Mouse (Mus musculus) CH12.LX (cell line): ENCODE results near the gene Sema3c. TPM values are rescaled to one million over a fixed set of nuclear protein-coding genes. Genes with fewer than 3 reads are reported as not detected.

Experiments used
- DNase-seq: peaks from one replicate; pipeline ENCODE4 v3.0.0-alpha.2; 2013; ENCODE audit errors: extremely low read depth
- H3K27ac ChIP-seq: 2 replicates; pipeline ENCODE4 v1.5.1; 2012; ENCODE audit warnings: low read depth, mild to moderate bottlenecking, control low read depth, moderate library complexity; ENCODE audit not compliant: insufficient read depth
- H3K27me3 ChIP-seq: replicated peaks from 2 replicates; pipeline ENCODE3; 2012; ENCODE audit warnings: inconsistent platforms
- H3K36me3 ChIP-seq, 2 experiments: replicated peaks in 1 of 2; 2 replicates each; pipeline versions ENCODE3 to v1.6.1; 2012; ENCODE audit warnings: inconsistent platforms in 1 of 2, low read length in 1 of 2, mild to moderate bottlenecking in 1 of 2, mixed read lengths in 1 of 2, moderate library complexity in 1 of 2; ENCODE audit not compliant: control insufficient read depth in 1 of 2, insufficient read depth in 1 of 2
- H3K4me1 ChIP-seq, 2 experiments: 2 replicates each; pipeline ENCODE4 v1.6.1; 2012; ENCODE audit warnings: inconsistent platforms in 1 of 2, moderate library complexity in 1 of 2; ENCODE audit not compliant: insufficient read depth in 2 of 2, control insufficient read depth in 1 of 2
- H3K4me2 ChIP-seq: 2 replicates; pipeline ENCODE4 v1.6.1; 2012; ENCODE audit warnings: low read depth, mild to moderate bottlenecking, control low read depth; ENCODE audit not compliant: poor library complexity, insufficient read depth, severe bottlenecking
- H3K4me3 ChIP-seq, 3 experiments: fragments of 150-350 bp in 1 of 3; sonication (generic) in 1 of 3; replicated peaks in 1 of 3; 2 replicates each; pipeline versions ENCODE3 to v1.5.1; 2011 to 2012; ENCODE audit warnings: low read depth in 2 of 3, low read length in 2 of 3, mild to moderate bottlenecking in 2 of 3, moderate library complexity in 2 of 3, control low read depth in 1 of 3, improper control_type of control experiment in 1 of 3, inconsistent platforms in 1 of 3, mixed read lengths in 1 of 3; ENCODE audit not compliant: poor library complexity in 1 of 3
- H3K79me2 ChIP-seq: replicated peaks from 2 replicates; pipeline ENCODE4 v1.6.1; 2012; ENCODE audit warnings: mild to moderate bottlenecking, moderate library complexity; ENCODE audit not compliant: control insufficient read depth, poor library complexity, insufficient read depth, severe bottlenecking; ENCODE audit errors: extremely low read depth
- H3K9ac ChIP-seq: 2 replicates; pipeline ENCODE4 v1.6.1; 2012; ENCODE audit warnings: low read depth, mild to moderate bottlenecking, control low read depth, moderate library complexity; ENCODE audit not compliant: insufficient read depth
- H3K9me3 ChIP-seq: replicated peaks from 2 replicates; pipeline ENCODE3; 2012; ENCODE audit warnings: low read length, inconsistent platforms, mixed read lengths
- BHLHE40 ChIP-seq: IDR thresholded peaks from 2 replicates; pipeline ENCODE4 v1.6.1; 2011; ENCODE audit warnings: mild to moderate bottlenecking, low read depth, low read length, improper control_type of control experiment
- CHD2 ChIP-seq: IDR thresholded peaks from 2 replicates; pipeline ENCODE4 v1.6.1; 2011; ENCODE audit warnings: low read length, improper control_type of control experiment
- E2F4 ChIP-seq: IDR thresholded peaks from 2 replicates; pipeline ENCODE4 v1.6.1; 2011; ENCODE audit warnings: low read depth, low read length, improper control_type of control experiment; ENCODE audit not compliant: insufficient replicate concordance
- ELF1 ChIP-seq: IDR thresholded peaks from 2 replicates; pipeline ENCODE4 v1.6.1; 2014; ENCODE audit warnings: low read depth, mild to moderate bottlenecking, inconsistent platforms, low read length, improper control_type of control experiment
- EP300 ChIP-seq: IDR thresholded peaks from 2 replicates; pipeline ENCODE4 v1.6.1; 2011; ENCODE audit warnings: low read length, improper control_type of control experiment
- ETS1 ChIP-seq: conservative IDR thresholded peaks from 2 replicates; pipeline ENCODE4 v1.6.1; 2012; ENCODE audit warnings: low read depth, mild to moderate bottlenecking, inconsistent platforms, low read length, improper control_type of control experiment, moderate library complexity
- GABPA ChIP-seq: IDR thresholded peaks from 2 replicates; pipeline ENCODE4 v1.6.1; 2012; ENCODE audit warnings: low read depth, low read length, improper control_type of control experiment, inconsistent platforms; ENCODE audit not compliant: insufficient replicate concordance
- HCFC1 ChIP-seq: IDR thresholded peaks from 2 replicates; pipeline ENCODE4 v1.6.1; 2012; ENCODE audit warnings: low read depth, mild to moderate bottlenecking, inconsistent platforms, low read length, improper control_type of control experiment
- IRF4 ChIP-seq: IDR thresholded peaks from 2 replicates; pipeline ENCODE4 v1.6.1; 2014; ENCODE audit warnings: low read depth, mild to moderate bottlenecking, inconsistent platforms, low read length, improper control_type of control experiment
- JUN ChIP-seq: IDR thresholded peaks from 2 replicates; pipeline ENCODE4 v1.6.1; 2011; ENCODE audit warnings: low read depth, mild to moderate bottlenecking, low read length, improper control_type of control experiment, moderate library complexity; ENCODE audit not compliant: insufficient read depth
- JUND ChIP-seq: conservative IDR thresholded peaks from 2 replicates; pipeline ENCODE4 v1.6.1; 2011; ENCODE audit warnings: low read depth, low read length, improper control_type of control experiment
- MAFK ChIP-seq: IDR thresholded peaks from 2 replicates; pipeline ENCODE4 v1.6.1; 2011; ENCODE audit warnings: low read length, improper control_type of control experiment; ENCODE audit not compliant: insufficient replicate concordance
- MAX ChIP-seq: IDR thresholded peaks from 2 replicates; pipeline ENCODE4 v1.6.1; 2011; ENCODE audit warnings: low read length, improper control_type of control experiment
- MEF2A ChIP-seq: IDR thresholded peaks from 2 replicates; pipeline ENCODE4 v1.6.1; 2014; ENCODE audit warnings: low read depth, mild to moderate bottlenecking, inconsistent platforms, low read length, improper control_type of control experiment, borderline replicate concordance
- MXI1 ChIP-seq: IDR thresholded peaks from 2 replicates; pipeline ENCODE4 v1.6.1; 2011; ENCODE audit warnings: mild to moderate bottlenecking, low read depth, low read length, improper control_type of control experiment
- MYC ChIP-seq: IDR thresholded peaks from 2 replicates; pipeline ENCODE4 v1.6.1; 2011; ENCODE audit warnings: low read depth, mild to moderate bottlenecking, improper control_type of control experiment, low read length
- NELFE ChIP-seq: IDR thresholded peaks from 2 replicates; pipeline ENCODE4 v1.6.1; 2011; ENCODE audit warnings: low read depth, low read length, improper control_type of control experiment
- POLR2AphosphoS2 ChIP-seq: IDR thresholded peaks from 2 replicates; pipeline ENCODE4 v1.6.1; 2011; ENCODE audit warnings: low read depth, low read length, improper control_type of control experiment
- RAD21 ChIP-seq: IDR thresholded peaks from 2 replicates; pipeline ENCODE4 v1.6.1; 2011; ENCODE audit warnings: low read depth, mild to moderate bottlenecking, low read length, improper control_type of control experiment, moderate library complexity
- RCOR1 ChIP-seq: conservative IDR thresholded peaks from 2 replicates; pipeline ENCODE4 v1.6.1; 2012; ENCODE audit warnings: low read depth, mild to moderate bottlenecking, inconsistent platforms, low read length, improper control_type of control experiment
- SIN3A ChIP-seq: IDR thresholded peaks from 2 replicates; pipeline ENCODE4 v1.6.1; 2012; ENCODE audit warnings: low read length, improper control_type of control experiment, inconsistent platforms
- SMC3 ChIP-seq: IDR thresholded peaks from 2 replicates; pipeline ENCODE4 v1.6.1; 2011; ENCODE audit warnings: low read depth, low read length, improper control_type of control experiment
- UBTF ChIP-seq: IDR thresholded peaks from 2 replicates; pipeline ENCODE4 v1.6.1; 2012; ENCODE audit warnings: low read depth, mild to moderate bottlenecking, inconsistent platforms, low read length, improper control_type of control experiment, moderate library complexity
- USF1 ChIP-seq: IDR thresholded peaks from 2 replicates; pipeline ENCODE4 v1.6.1; 2014; ENCODE audit warnings: low read depth, mild to moderate bottlenecking, inconsistent platforms, low read length, improper control_type of control experiment
- ZC3H11A ChIP-seq: IDR thresholded peaks from 2 replicates; pipeline ENCODE4 v1.6.1; 2012; ENCODE audit warnings: low read depth, mild to moderate bottlenecking, inconsistent platforms, low read length, improper control_type of control experiment
- ZKSCAN1 ChIP-seq: IDR thresholded peaks from 2 replicates; pipeline ENCODE4 v1.6.1; 2012; ENCODE audit warnings: low read depth, inconsistent platforms, low read length, improper control_type of control experiment, borderline replicate concordance
- dilution Hi-C: fragments of 300-500 bp; cut with MboI; formaldehyde crosslinking; loops from 2 replicates; pipeline ENCODE4 v1.14.3; 2020; ENCODE audit warnings: low sequenced_read_pairs; ENCODE audit not compliant: extremely low pct_unique_long_range_greater_than_20kb, extremely low pct_ligation_motif_present
- in situ Hi-C: fragments of 300-500 bp; cut with MboI; formaldehyde crosslinking; loops from 3 replicates; pipeline ENCODE4 v1.14.3; 2019; ENCODE audit warnings: low sequenced_read_pairs, low pct_ligation_motif_present, low pct_unique_long_range_greater_than_20kb, mixed read lengths
- polyA plus RNA-seq: library from polyadenylated mRNA; unstranded; fragments of >175 nt; gene quantifications from 2 replicates; pipeline ENCODE4 v1.2.1, GENCODE M21; 2012; ENCODE audit warnings: low read depth; ENCODE audit not compliant: insufficient read length
- total RNA-seq, 2 experiments: library from RNA; depleted of rRNA; stranded (reverse); fragments of 300-350 nt in 1 of 2; fragments of >200 nt in 1 of 2; gene quantifications; 2 replicates each; pipeline ENCODE4 v1.2.3; 2012 to 2014

The Sema3c gene
- total and polyA plus RNA-seq, 3 experiments: not detected

DNA sequence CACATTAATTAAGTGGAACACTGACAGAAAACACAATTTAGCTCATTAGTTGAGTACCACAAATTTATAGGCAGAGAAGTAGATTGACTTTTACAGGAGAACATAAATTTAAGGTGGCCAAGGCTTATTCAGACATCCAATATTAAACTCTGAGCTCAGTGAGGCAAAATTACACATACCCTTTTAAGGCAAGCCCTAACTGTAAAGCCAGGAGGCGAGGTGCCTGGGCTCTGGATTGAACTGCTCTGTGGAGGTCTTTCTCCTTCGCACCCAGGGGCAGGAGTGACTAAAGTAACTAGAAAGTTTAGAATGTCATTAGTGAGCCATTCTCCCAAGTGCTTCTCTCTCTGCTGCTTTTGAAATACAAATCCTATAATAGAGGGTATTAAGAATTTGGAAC is 46.5 kb downstream of the Sema3c start:
- Histone ChIP-seq H3K79me2 (no peaks in the 10 kb centered on the region), H3K27ac (no peak overlapping the region), H3K4me2 (no peak overlapping the region), H3K4me1 (peaks cover 3 to 15% of the 10 kb centered on the region in 2 experiments; a peak in 3 of 4 replicates), H3K9ac (no peak overlapping the region), H3K9me3 (no peaks in the 10 kb centered on the region), H3K27me3 (no peaks in the 10 kb centered on the region), H3K4me3 (no peak overlapping the region), H3K36me3 (no peaks in the 10 kb centered on the region)
- in situ Hi-C loops (no loop called here), dilution Hi-C loops (no loop called here)
- TF ChIP-seq POLR2AphosphoS2: no peak
- no peak for TF ChIP-seq MAFK
- no peak for TF ChIP-seq USF1
- DNase-seq: no peak

DNA sequence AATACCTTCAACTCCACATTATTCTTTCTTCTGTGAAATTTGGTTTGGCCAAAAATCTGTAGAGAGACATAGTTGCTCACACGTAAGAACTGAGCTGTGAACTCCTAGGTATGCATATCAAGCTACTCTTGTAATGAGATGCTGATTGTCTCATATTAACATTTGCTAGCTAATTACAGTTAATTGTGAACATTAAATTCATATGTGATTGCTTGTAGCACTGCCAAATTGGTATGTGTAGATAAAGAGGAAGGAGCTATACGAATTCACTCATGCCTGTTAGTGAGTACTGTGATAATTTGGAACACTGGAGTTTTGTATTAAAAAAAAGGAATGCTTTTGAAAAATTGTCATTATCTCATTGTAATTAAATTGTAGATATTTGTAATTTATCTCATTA is 48.5 kb downstream of the Sema3c start:
- Histone ChIP-seq H3K27me3 (no peaks in the 10 kb centered on the region), H3K79me2 (no peaks in the 10 kb centered on the region), H3K36me3 (no peaks in the 10 kb centered on the region), H3K4me2 (no peak overlapping the region), H3K4me1 (peaks cover 3 to 15% of the 10 kb centered on the region in 2 experiments; a peak in 3 of 4 replicates), H3K9me3 (no peaks in the 10 kb centered on the region), H3K27ac (no peak overlapping the region), H3K9ac (no peak overlapping the region), H3K4me3 (no peak overlapping the region)
- dilution Hi-C loops: no loop called here
- TF ChIP-seq UBTF: no peak
- no peak for TF ChIP-seq E2F4
- no peak for TF ChIP-seq MXI1
- no peak for TF ChIP-seq RAD21
- no peak for TF ChIP-seq EP300
- no peak for TF ChIP-seq ELF1
- no peak for TF ChIP-seq RCOR1
- TF ChIP-seq SMC3: no peak
- TF ChIP-seq HCFC1: no peak
- TF ChIP-seq NELFE: no peak
- DNase-seq: no peak
- in situ Hi-C loops: no loop called here

DNA sequence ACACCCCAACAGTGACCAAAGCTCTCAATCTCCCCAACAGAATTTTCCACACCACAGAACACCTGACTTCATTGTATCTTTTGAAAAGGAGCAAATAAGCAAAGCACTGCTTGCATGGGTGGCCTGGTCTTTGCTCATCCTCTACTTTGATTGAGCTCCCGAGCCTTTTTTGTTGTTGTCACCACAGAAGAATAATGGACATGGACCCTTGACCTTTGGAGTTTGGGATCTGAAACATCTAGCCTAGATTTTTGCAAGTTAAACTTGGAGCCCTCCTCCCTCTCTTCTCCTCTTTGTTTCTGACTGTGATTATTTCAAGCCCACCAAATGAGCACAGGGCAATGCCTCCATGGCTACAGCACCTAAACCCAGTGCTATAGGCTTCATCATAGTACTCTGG is 54.5 kb downstream of the Sema3c start:
- no peaks in the 10 kb centered on the region for H3K4me1 ChIP-seq
- dilution Hi-C loops: no loop called here
- H3K27ac ChIP-seq: no peak overlapping the region
- H3K79me2 ChIP-seq: no peaks in the 10 kb centered on the region
- in situ Hi-C loops: no loop called here
- TF ChIP-seq MAX (no peak), ETS1 (no peak), BHLHE40 (no peak), ZC3H11A (no peak), RAD21 (no peak), E2F4 (no peak), JUND (no peak), RCOR1 (no peak), ELF1 (no peak), ZKSCAN1 (no peak), IRF4 (no peak), CHD2 (no peak), JUN (no peak), MEF2A (no peak), MYC (no peak), NELFE (no peak), SIN3A (no peak), GABPA (no peak)
- TF ChIP-seq, all 38 proteins: peak for 0
- H3K4me3 ChIP-seq: no peak overlapping the region
- no peaks in the 10 kb centered on the region for H3K27me3 ChIP-seq
- H3K36me3 ChIP-seq: no peaks in the 10 kb centered on the region
- no peak overlapping the region for H3K9ac ChIP-seq
- DNase-seq: no peak
- no peaks in the 10 kb centered on the region for H3K9me3 ChIP-seq
- H3K4me2 ChIP-seq: no peak overlapping the region
